Mouse (Mus musculus): ENCODE data around the gene Mypop.
A peak's percentile ranks its signal among the peaks of the same experiment; 100 is the strongest.

Mypop gene

GRCm38 (mm10) chr7:19012882-19013281, 21.8 kb downstream of the Mypop start:
- no peak overlapping the region for H3K4me3 ChIP-seq (replicated peaks; ENCODE audit: low read length)
- no peak for TF ChIP-seq POU5F1 (IDR thresholded peaks at IDR 0.05; ENCODE audit: borderline replicate concordance, low read length)
- no peak for TF ChIP-seq CTCF (conservative IDR thresholded peaks at IDR 0.05; ENCODE audit: low read length)
- no peak for TF ChIP-seq NANOG (IDR thresholded peaks at IDR 0.05; ENCODE audit: borderline replicate concordance, low read length)
- peaks cover 32% of the 10 kb centered on the region for H3K27me3 ChIP-seq (ENCODE audit: insufficient read depth, low read length)
- no peaks in the 10 kb centered on the region for H3K9me3 ChIP-seq (ENCODE audit: low read length)
- peaks cover 30% of the 10 kb centered on the region for H3K4me1 ChIP-seq (replicated peaks; ENCODE audit: low read depth, low read length)
- H3K36me3 ChIP-seq (ENCODE audit: insufficient read depth, low read length) = no peaks in the 10 kb centered on the region

- TF ChIP-seq CTCF (conservative IDR thresholded peaks at IDR 0.05; ENCODE audit: low read length) (no peak), POU5F1 (IDR thresholded peaks at IDR 0.05; ENCODE audit: borderline replicate concordance, low read length) (no peak), NANOG (IDR thresholded peaks at IDR 0.05; ENCODE audit: borderline replicate concordance, low read length) (no peak)
- Histone ChIP-seq H3K9me3 (ENCODE audit: low read length) (no peaks in the 10 kb centered on the region), H3K36me3 (ENCODE audit: insufficient read depth, low read length) (no peaks in the 10 kb centered on the region), H3K4me1 (replicated peaks; ENCODE audit: low read depth, low read length) (peaks cover 29% of the 10 kb centered on the region), H3K4me3 (replicated peaks; ENCODE audit: low read length) (peak overlapping the region; percentile 27), H3K27me3 (ENCODE audit: insufficient read depth, low read length) (peaks cover 32% of the 10 kb centered on the region)
Observed at GRCm38 (mm10) chr7:19014452-19014851, 23.4 kb downstream of the Mypop start.

GRCm38 (mm10) chr7:19016042-19016441, 25.0 kb downstream of the Mypop start:
- Histone ChIP-seq H3K36me3 (ENCODE audit: insufficient read depth, low read length) (no peaks in the 10 kb centered on the region), H3K27me3 (ENCODE audit: insufficient read depth, low read length) (peaks cover 38% of the 10 kb centered on the region), H3K4me1 (replicated peaks; ENCODE audit: low read depth, low read length) (peaks cover 42% of the 10 kb centered on the region), H3K4me3 (replicated peaks; ENCODE audit: low read length) (no peak overlapping the region), H3K9me3 (ENCODE audit: low read length) (no peaks in the 10 kb centered on the region)
- TF ChIP-seq CTCF (conservative IDR thresholded peaks at IDR 0.05; ENCODE audit: low read length) (no peak), NANOG (IDR thresholded peaks at IDR 0.05; ENCODE audit: borderline replicate concordance, low read length) (no peak), POU5F1 (IDR thresholded peaks at IDR 0.05; ENCODE audit: borderline replicate concordance, low read length) (no peak)

- TF ChIP-seq NANOG (IDR thresholded peaks at IDR 0.05; ENCODE audit: borderline replicate concordance, low read length) (no peak), POU5F1 (IDR thresholded peaks at IDR 0.05; ENCODE audit: borderline replicate concordance, low read length) (no peak), CTCF (conservative IDR thresholded peaks at IDR 0.05; ENCODE audit: low read length) (no peak)
- Histone ChIP-seq H3K36me3 (ENCODE audit: insufficient read depth, low read length) (no peaks in the 10 kb centered on the region), H3K4me1 (replicated peaks; ENCODE audit: low read depth, low read length) (peaks cover 41% of the 10 kb centered on the region), H3K4me3 (replicated peaks; ENCODE audit: low read length) (no peak overlapping the region), H3K9me3 (ENCODE audit: low read length) (no peaks in the 10 kb centered on the region), H3K27me3 (ENCODE audit: insufficient read depth, low read length) (peaks cover 48% of the 10 kb centered on the region)
Observed at GRCm38 (mm10) chr7:19017909-19018308, 26.9 kb downstream of the Mypop start.

- 0 out of 2 replicates have a peak overlapping the region, but pooled peaks have one; percentile 14 for H3K4me3 ChIP-seq (replicated peaks; ENCODE audit: low read length)
- H3K27me3 ChIP-seq (ENCODE audit: insufficient read depth, low read length) = peaks cover 32% of the 10 kb centered on the region
- H3K36me3 ChIP-seq (ENCODE audit: insufficient read depth, low read length) = no peaks in the 10 kb centered on the region
- no peaks in the 10 kb centered on the region for H3K9me3 ChIP-seq (ENCODE audit: low read length)
- TF ChIP-seq CTCF (conservative IDR thresholded peaks at IDR 0.05; ENCODE audit: low read length) (no peak), POU5F1 (IDR thresholded peaks at IDR 0.05; ENCODE audit: borderline replicate concordance, low read length) (no peak), NANOG (IDR thresholded peaks at IDR 0.05; ENCODE audit: borderline replicate concordance, low read length) (no peak)
- H3K4me1 ChIP-seq (replicated peaks; ENCODE audit: low read depth, low read length) = peaks cover 47% of the 10 kb centered on the region
Observed at GRCm38 (mm10) chr7:19021048-19021447, 30.0 kb downstream of the Mypop start.

GRCm38 (mm10) chr7:19022189-19022958, 31.3 kb downstream of the Mypop start:
- H3K4me1 ChIP-seq (replicated peaks; ENCODE audit: low read depth, low read length) = peaks cover 52% of the 10 kb centered on the region
- H3K36me3 ChIP-seq (ENCODE audit: insufficient read depth, low read length) = no peaks in the 10 kb centered on the region
- peaks cover 32% of the 10 kb centered on the region for H3K27me3 ChIP-seq (ENCODE audit: insufficient read depth, low read length)
- H3K4me3 ChIP-seq (replicated peaks; ENCODE audit: low read length) = peak overlapping the region; percentile 98
- H3K9me3 ChIP-seq (ENCODE audit: low read length) = no peaks in the 10 kb centered on the region
- no peak for TF ChIP-seq CTCF (conservative IDR thresholded peaks at IDR 0.05; ENCODE audit: low read length)
- no peak for TF ChIP-seq NANOG (IDR thresholded peaks at IDR 0.05; ENCODE audit: borderline replicate concordance, low read length)
- TF ChIP-seq POU5F1 (IDR thresholded peaks at IDR 0.05; ENCODE audit: borderline replicate concordance, low read length) = no peak

GRCm38 (mm10) chr7:19023357-19023814, 32.3 kb downstream of the Mypop start, which contains the start of gene Foxa3:
Gene Foxa3 (minus strand): TSS chr7:19023538.
- peaks cover 7% of the 10 kb centered on the region; the same call in 1 of the 2 replicates for H3K36me3 ChIP-seq (ENCODE audit: insufficient read depth, low read length)
- H3K27me3 ChIP-seq (ENCODE audit: insufficient read depth, low read length) = peaks cover 32% of the 10 kb centered on the region
- peak within 1 kb of the TSS; percentile 98 for H3K4me3 ChIP-seq (replicated peaks; ENCODE audit: low read length)
- peaks cover 57% of the 10 kb centered on the region for H3K4me1 ChIP-seq (replicated peaks; ENCODE audit: low read depth, low read length)
- TF ChIP-seq POU5F1 (IDR thresholded peaks at IDR 0.05; ENCODE audit: borderline replicate concordance, low read length) (no peak), CTCF (conservative IDR thresholded peaks at IDR 0.05; ENCODE audit: low read length) (no peak), NANOG (IDR thresholded peaks at IDR 0.05; ENCODE audit: borderline replicate concordance, low read length) (no peak)
- no peaks in the 10 kb centered on the region for H3K9me3 ChIP-seq (ENCODE audit: low read length)

- Histone ChIP-seq H3K4me1 (replicated peaks; ENCODE audit: low read depth, low read length) (peaks cover 64% of the 10 kb centered on the region), H3K36me3 (ENCODE audit: insufficient read depth, low read length) (peaks cover 14% of the 10 kb centered on the region), H3K27me3 (ENCODE audit: insufficient read depth, low read length) (peaks cover 32% of the 10 kb centered on the region), H3K9me3 (ENCODE audit: low read length) (no peaks in the 10 kb centered on the region), H3K4me3 (replicated peaks; ENCODE audit: low read length) (peak within 1 kb of the TSS; percentile 98)
- TF ChIP-seq POU5F1 (IDR thresholded peaks at IDR 0.05; ENCODE audit: borderline replicate concordance, low read length) (no peak), NANOG (IDR thresholded peaks at IDR 0.05; ENCODE audit: borderline replicate concordance, low read length) (no peak), CTCF (conservative IDR thresholded peaks at IDR 0.05; ENCODE audit: low read length) (no peak)
Observed at GRCm38 (mm10) chr7:19024096-19024506, 33.1 kb downstream of the Mypop start, which contains the start of gene Sympk. Gene Sympk (plus strand): TSS chr7:19024377.

All from E14TG2a.4 (cell line).